Mouse (Mus musculus) CH12.LX (cell line): ENCODE results near the gene Chchd2. TPM values are rescaled to one million over a fixed set of nuclear protein-coding genes. Genes with fewer than 3 reads are reported as not detected.

Source experiments
- DNase-seq: peaks from one replicate; pipeline ENCODE4 v3.0.0-alpha.2; 2013; ENCODE audit errors: extremely low read depth
- H3K27ac ChIP-seq: 2 replicates; pipeline ENCODE4 v1.5.1; 2012; ENCODE audit warnings: low read depth, mild to moderate bottlenecking, control low read depth, moderate library complexity; ENCODE audit not compliant: insufficient read depth
- H3K27me3 ChIP-seq: replicated peaks from 2 replicates; pipeline ENCODE3; 2012; ENCODE audit warnings: inconsistent platforms
- H3K36me3 ChIP-seq, 2 experiments: replicated peaks in 1 of 2; 2 replicates each; pipeline versions ENCODE3 to v1.6.1; 2012; ENCODE audit warnings: inconsistent platforms in 1 of 2, low read length in 1 of 2, mild to moderate bottlenecking in 1 of 2, mixed read lengths in 1 of 2, moderate library complexity in 1 of 2; ENCODE audit not compliant: control insufficient read depth in 1 of 2, insufficient read depth in 1 of 2
- H3K4me1 ChIP-seq, 2 experiments: 2 replicates each; pipeline ENCODE4 v1.6.1; 2012; ENCODE audit warnings: inconsistent platforms in 1 of 2, moderate library complexity in 1 of 2; ENCODE audit not compliant: insufficient read depth in 2 of 2, control insufficient read depth in 1 of 2
- H3K4me2 ChIP-seq: 2 replicates; pipeline ENCODE4 v1.6.1; 2012; ENCODE audit warnings: low read depth, mild to moderate bottlenecking, control low read depth; ENCODE audit not compliant: poor library complexity, insufficient read depth, severe bottlenecking
- H3K4me3 ChIP-seq, 3 experiments: fragments of 150-350 bp in 1 of 3; sonication (generic) in 1 of 3; replicated peaks in 1 of 3; 2 replicates each; pipeline versions ENCODE3 to v1.5.1; 2011 to 2012; ENCODE audit warnings: low read depth in 2 of 3, low read length in 2 of 3, mild to moderate bottlenecking in 2 of 3, moderate library complexity in 2 of 3, control low read depth in 1 of 3, improper control_type of control experiment in 1 of 3, inconsistent platforms in 1 of 3, mixed read lengths in 1 of 3; ENCODE audit not compliant: poor library complexity in 1 of 3
- H3K79me2 ChIP-seq: replicated peaks from 2 replicates; pipeline ENCODE4 v1.6.1; 2012; ENCODE audit warnings: mild to moderate bottlenecking, moderate library complexity; ENCODE audit not compliant: control insufficient read depth, poor library complexity, insufficient read depth, severe bottlenecking; ENCODE audit errors: extremely low read depth
- H3K9ac ChIP-seq: 2 replicates; pipeline ENCODE4 v1.6.1; 2012; ENCODE audit warnings: low read depth, mild to moderate bottlenecking, control low read depth, moderate library complexity; ENCODE audit not compliant: insufficient read depth
- H3K9me3 ChIP-seq: replicated peaks from 2 replicates; pipeline ENCODE3; 2012; ENCODE audit warnings: low read length, inconsistent platforms, mixed read lengths
- BHLHE40 ChIP-seq: IDR thresholded peaks from 2 replicates; pipeline ENCODE4 v1.6.1; 2011; ENCODE audit warnings: mild to moderate bottlenecking, low read depth, low read length, improper control_type of control experiment
- E2F4 ChIP-seq: IDR thresholded peaks from 2 replicates; pipeline ENCODE4 v1.6.1; 2011; ENCODE audit warnings: low read depth, low read length, improper control_type of control experiment; ENCODE audit not compliant: insufficient replicate concordance
- ETS1 ChIP-seq: conservative IDR thresholded peaks from 2 replicates; pipeline ENCODE4 v1.6.1; 2012; ENCODE audit warnings: low read depth, mild to moderate bottlenecking, inconsistent platforms, low read length, improper control_type of control experiment, moderate library complexity
- KAT2A ChIP-seq: IDR thresholded peaks from 2 replicates; pipeline ENCODE4 v1.6.1; 2012; ENCODE audit warnings: low read length, improper control_type of control experiment, inconsistent platforms; ENCODE audit not compliant: insufficient replicate concordance
- MAZ ChIP-seq: IDR thresholded peaks from 2 replicates; pipeline ENCODE4 v1.6.1; 2012; ENCODE audit warnings: low read depth, mild to moderate bottlenecking, inconsistent platforms, low read length, improper control_type of control experiment, moderate library complexity
- MEF2A ChIP-seq: IDR thresholded peaks from 2 replicates; pipeline ENCODE4 v1.6.1; 2014; ENCODE audit warnings: low read depth, mild to moderate bottlenecking, inconsistent platforms, low read length, improper control_type of control experiment, borderline replicate concordance
- MYC ChIP-seq: IDR thresholded peaks from 2 replicates; pipeline ENCODE4 v1.6.1; 2011; ENCODE audit warnings: low read depth, mild to moderate bottlenecking, improper control_type of control experiment, low read length
- NELFE ChIP-seq: IDR thresholded peaks from 2 replicates; pipeline ENCODE4 v1.6.1; 2011; ENCODE audit warnings: low read depth, low read length, improper control_type of control experiment
- POLR2AphosphoS2 ChIP-seq: IDR thresholded peaks from 2 replicates; pipeline ENCODE4 v1.6.1; 2011; ENCODE audit warnings: low read depth, low read length, improper control_type of control experiment
- RAD21 ChIP-seq: IDR thresholded peaks from 2 replicates; pipeline ENCODE4 v1.6.1; 2011; ENCODE audit warnings: low read depth, mild to moderate bottlenecking, low read length, improper control_type of control experiment, moderate library complexity
- TBP ChIP-seq: conservative IDR thresholded peaks from 2 replicates; pipeline ENCODE4 v1.6.1; 2011; ENCODE audit warnings: low read depth, low read length, improper control_type of control experiment
- UBTF ChIP-seq: IDR thresholded peaks from 2 replicates; pipeline ENCODE4 v1.6.1; 2012; ENCODE audit warnings: low read depth, mild to moderate bottlenecking, inconsistent platforms, low read length, improper control_type of control experiment, moderate library complexity
- USF1 ChIP-seq: IDR thresholded peaks from 2 replicates; pipeline ENCODE4 v1.6.1; 2014; ENCODE audit warnings: low read depth, mild to moderate bottlenecking, inconsistent platforms, low read length, improper control_type of control experiment
- ZC3H11A ChIP-seq: IDR thresholded peaks from 2 replicates; pipeline ENCODE4 v1.6.1; 2012; ENCODE audit warnings: low read depth, mild to moderate bottlenecking, inconsistent platforms, low read length, improper control_type of control experiment
- ZKSCAN1 ChIP-seq: IDR thresholded peaks from 2 replicates; pipeline ENCODE4 v1.6.1; 2012; ENCODE audit warnings: low read depth, inconsistent platforms, low read length, improper control_type of control experiment, borderline replicate concordance
- dilution Hi-C: fragments of 300-500 bp; cut with MboI; formaldehyde crosslinking; loops from 2 replicates; pipeline ENCODE4 v1.14.3; 2020; ENCODE audit warnings: low sequenced_read_pairs; ENCODE audit not compliant: extremely low pct_unique_long_range_greater_than_20kb, extremely low pct_ligation_motif_present
- in situ Hi-C: fragments of 300-500 bp; cut with MboI; formaldehyde crosslinking; loops from 3 replicates; pipeline ENCODE4 v1.14.3; 2019; ENCODE audit warnings: low sequenced_read_pairs, low pct_ligation_motif_present, low pct_unique_long_range_greater_than_20kb, mixed read lengths
- polyA plus RNA-seq: library from polyadenylated mRNA; unstranded; fragments of >175 nt; gene quantifications from 2 replicates; pipeline ENCODE4 v1.2.1, GENCODE M21; 2012; ENCODE audit warnings: low read depth; ENCODE audit not compliant: insufficient read length
- total RNA-seq, 2 experiments: library from RNA; depleted of rRNA; stranded (reverse); fragments of 300-350 nt in 1 of 2; fragments of >200 nt in 1 of 2; gene quantifications; 2 replicates each; pipeline ENCODE4 v1.2.3; 2012 to 2014

Gene Chchd2
- total and polyA plus RNA-seq, 3 experiments, result 370 to 988 (median 552) TPM

- H3K9ac ChIP-seq, result no peak overlapping the region
- TF ChIP-seq KAT2A (no peak), ETS1 (no peak), BHLHE40 (no peak), NELFE (no peak), MAZ (no peak), MEF2A (no peak), RAD21 (no peak), UBTF (no peak), MYC (no peak), POLR2AphosphoS2 (no peak), ZKSCAN1 (no peak)
- TF ChIP-seq, all 38 proteins: peak for 0
- no peak overlapping the region for H3K4me3 ChIP-seq
- no peaks in the 10 kb centered on the region for H3K4me1 ChIP-seq
- H3K79me2 ChIP-seq, result no peaks in the 10 kb centered on the region
- H3K36me3 ChIP-seq, result no peaks in the 10 kb centered on the region
- H3K4me2 ChIP-seq, result no peak overlapping the region
- no peaks in the 10 kb centered on the region for H3K9me3 ChIP-seq
- in situ Hi-C loops (no loop called here), dilution Hi-C loops (no loop called here)
- DNase-seq, result no peak
- H3K27ac ChIP-seq, result no peak overlapping the region
- no peaks in the 10 kb centered on the region for H3K27me3 ChIP-seq
Measured at GRCm38 (mm10) chr5:129871238-129871637, 16.0 kb downstream of the Chchd2 start.

GRCm38 (mm10) chr5:129869238-129869995, 17.9 kb downstream of the Chchd2 start:
- Histone ChIP-seq H3K27ac (no peak overlapping the region), H3K9me3 (no peaks in the 10 kb centered on the region), H3K4me2 (no peak overlapping the region), H3K4me1 (no peaks in the 10 kb centered on the region), H3K4me3 (no peak overlapping the region), H3K9ac (no peak overlapping the region), H3K27me3 (no peaks in the 10 kb centered on the region), H3K36me3 (no peaks in the 10 kb centered on the region), H3K79me2 (no peaks in the 10 kb centered on the region)
- in situ Hi-C loops, result no loop called here
- DNase-seq, result no peak
- no peak for TF ChIP-seq TBP
- no peak for TF ChIP-seq ZC3H11A
- TF ChIP-seq USF1, result no peak
- no peak for TF ChIP-seq ZKSCAN1
- no peak for TF ChIP-seq E2F4
- TF ChIP-seq BHLHE40, result no peak
- dilution Hi-C loops, result no loop called here
